Mouse (Mus musculus): ENCODE results near the gene Ap4s1. TPM values are rescaled to one million over a fixed set of nuclear protein-coding genes. Genes with fewer than 3 reads are reported as not detected.

The Ap4s1 gene
- polyA plus RNA-seq, 1 experiment from 2014 or later, result 27.7 TPM

- Histone ChIP-seq H3K4me3 (replicated peaks) (no peak overlapping the region), H3K4me1 (peaks cover 22% of the 10 kb centered on the region), H3K9me3 (no peaks in the 10 kb centered on the region), H3K27me3 (replicated peaks) (no peaks in the 10 kb centered on the region), H3K9ac (no peak overlapping the region), H3K4me2 (no peak overlapping the region), H3K27ac (no peak overlapping the region), H3K36me3 (no peaks in the 10 kb centered on the region)
- no peak for ATAC-seq (ENCODE audit: insufficient read depth, low FRiP score, low read depth)
- WGBS, result 60% methylated on average over 1 of the region's 1 CpGs
Measured at GRCm38 (mm10) chr12:51736807-51737206, 46.0 kb downstream of the Ap4s1 start.

GRCm38 (mm10) chr12:51741690-51742089, 50.9 kb downstream of the Ap4s1 start:
- no peak overlapping the region for H3K27ac ChIP-seq
- WGBS, result 87% methylated on average over 6 of the region's 6 CpGs
- no peak overlapping the region for H3K9ac ChIP-seq
- H3K4me2 ChIP-seq, result no peak overlapping the region
- no peaks in the 10 kb centered on the region for H3K4me1 ChIP-seq
- H3K4me3 ChIP-seq (replicated peaks), result no peak overlapping the region
- peaks cover 24% of the 10 kb centered on the region for H3K36me3 ChIP-seq
- H3K9me3 ChIP-seq, result no peaks in the 10 kb centered on the region
- H3K27me3 ChIP-seq (replicated peaks), result no peaks in the 10 kb centered on the region
- no peak for ATAC-seq (ENCODE audit: insufficient read depth, low FRiP score, low read depth)

- H3K27me3 ChIP-seq (replicated peaks), result no peaks in the 10 kb centered on the region
- H3K9ac ChIP-seq, result no peak overlapping the region
- H3K4me3 ChIP-seq (replicated peaks), result no peak overlapping the region
- no peak for ATAC-seq (ENCODE audit: insufficient read depth, low FRiP score, low read depth)
- no peaks in the 10 kb centered on the region for H3K4me1 ChIP-seq
- peaks cover 32% of the 10 kb centered on the region for H3K36me3 ChIP-seq
- H3K27ac ChIP-seq, result no peak overlapping the region
- no peaks in the 10 kb centered on the region for H3K9me3 ChIP-seq
- WGBS, result 60% methylated on average over 6 of the region's 6 CpGs
- no peak overlapping the region for H3K4me2 ChIP-seq
Measured at GRCm38 (mm10) chr12:51744957-51745356, 54.1 kb downstream of the Ap4s1 start.

- Histone ChIP-seq H3K27me3 (replicated peaks) (no peaks in the 10 kb centered on the region), H3K4me1 (no peaks in the 10 kb centered on the region), H3K27ac (no peak overlapping the region), H3K9me3 (no peaks in the 10 kb centered on the region), H3K36me3 (peaks cover 46% of the 10 kb centered on the region), H3K4me3 (replicated peaks) (no peak overlapping the region), H3K9ac (no peak overlapping the region), H3K4me2 (no peak overlapping the region)
- 81% methylated on average over 2 of the region's 2 CpGs for WGBS
- no peak for ATAC-seq (ENCODE audit: insufficient read depth, low FRiP score, low read depth)
Measured at GRCm38 (mm10) chr12:51747348-51747747, 56.5 kb downstream of the Ap4s1 start.

- Histone ChIP-seq H3K9ac (no peak overlapping the region), H3K4me3 (replicated peaks) (no peak overlapping the region), H3K4me1 (no peaks in the 10 kb centered on the region), H3K27me3 (replicated peaks) (no peaks in the 10 kb centered on the region), H3K4me2 (no peak overlapping the region), H3K27ac (no peak overlapping the region), H3K36me3 (peaks cover 54% of the 10 kb centered on the region), H3K9me3 (no peaks in the 10 kb centered on the region)
- ATAC-seq (ENCODE audit: insufficient read depth, low FRiP score, low read depth), result no peak
- 93% methylated on average over 12 of the region's 12 CpGs for WGBS
Measured at GRCm38 (mm10) chr12:51755938-51756598, 65.2 kb downstream of the Ap4s1 start.

- Histone ChIP-seq H3K9me3 (no peaks in the 10 kb centered on the region), H3K4me1 (no peaks in the 10 kb centered on the region), H3K4me3 (replicated peaks) (no peak overlapping the region), H3K4me2 (no peak overlapping the region), H3K27me3 (replicated peaks) (no peaks in the 10 kb centered on the region), H3K27ac (no peak overlapping the region), H3K9ac (no peak overlapping the region), H3K36me3 (peaks cover 50% of the 10 kb centered on the region)
- ATAC-seq (ENCODE audit: insufficient read depth, low FRiP score, low read depth), result no peak
Measured at GRCm38 (mm10) chr12:51756599-51756961, 65.7 kb downstream of the Ap4s1 start.

GRCm38 (mm10) chr12:51759374-51759773, 68.5 kb downstream of the Ap4s1 start:
- Histone ChIP-seq H3K9ac (no peak overlapping the region), H3K4me3 (replicated peaks) (no peak overlapping the region), H3K27ac (no peak overlapping the region), H3K36me3 (peaks cover 54% of the 10 kb centered on the region), H3K4me1 (no peaks in the 10 kb centered on the region), H3K27me3 (replicated peaks) (no peaks in the 10 kb centered on the region), H3K9me3 (no peaks in the 10 kb centered on the region), H3K4me2 (no peak overlapping the region)
- 93% methylated on average over 3 of the region's 3 CpGs for WGBS
- ATAC-seq (ENCODE audit: insufficient read depth, low FRiP score, low read depth), result no peak

GRCm38 (mm10) chr12:51767454-51767853, 76.6 kb downstream of the Ap4s1 start:
- no peaks in the 10 kb centered on the region for H3K27me3 ChIP-seq (replicated peaks)
- H3K4me1 ChIP-seq, result no peaks in the 10 kb centered on the region
- no peaks in the 10 kb centered on the region for H3K9me3 ChIP-seq
- no peak overlapping the region for H3K27ac ChIP-seq
- peaks cover 39% of the 10 kb centered on the region for H3K36me3 ChIP-seq
- no peak overlapping the region for H3K4me2 ChIP-seq
- peak; percentile 78; the same call in 1 of the 2 replicates for ATAC-seq (ENCODE audit: insufficient read depth, low FRiP score, low read depth)
- no peak overlapping the region for H3K4me3 ChIP-seq (replicated peaks)
- H3K9ac ChIP-seq, result no peak overlapping the region
- 72% methylated on average over 4 of the region's 4 CpGs for WGBS

GRCm38 (mm10) chr12:51768702-51769101, 77.9 kb downstream of the Ap4s1 start:
- H3K4me3 ChIP-seq (replicated peaks), result no peak overlapping the region
- H3K9ac ChIP-seq, result no peak overlapping the region
- peaks cover 29% of the 10 kb centered on the region for H3K36me3 ChIP-seq
- H3K4me2 ChIP-seq, result no peak overlapping the region
- H3K4me1 ChIP-seq, result no peaks in the 10 kb centered on the region
- WGBS, result 92% methylated on average over 15 of the region's 15 CpGs
- no peaks in the 10 kb centered on the region for H3K9me3 ChIP-seq
- no peak overlapping the region for H3K27ac ChIP-seq
- H3K27me3 ChIP-seq (replicated peaks), result no peaks in the 10 kb centered on the region
- ATAC-seq (ENCODE audit: insufficient read depth, low FRiP score, low read depth), result no peak

- H3K9me3 ChIP-seq, result no peaks in the 10 kb centered on the region
- no peak overlapping the region for H3K9ac ChIP-seq
- H3K4me3 ChIP-seq (replicated peaks), result no peak overlapping the region
- H3K4me2 ChIP-seq, result no peak overlapping the region
- peaks cover 42% of the 10 kb centered on the region for H3K36me3 ChIP-seq
- 94% methylated on average over 7 of the region's 7 CpGs for WGBS
- ATAC-seq (ENCODE audit: insufficient read depth, low FRiP score, low read depth), result no peak
- H3K27me3 ChIP-seq (replicated peaks), result no peaks in the 10 kb centered on the region
- no peaks in the 10 kb centered on the region for H3K4me1 ChIP-seq
- H3K27ac ChIP-seq, result no peak overlapping the region
Measured at GRCm38 (mm10) chr12:51784842-51785241, 94.0 kb downstream of the Ap4s1 start.

Other genes with a start within 250 kb of the Ap4s1 start
- 2.4 and 3.3 TPM in 2 replicates for gene Coch, start 97.7 kb upstream of the Ap4s1 start, polyA plus RNA-seq (2015; fragmentation: Nextera tagmentation; extraction: Ambion mirVana)
- gene Strn3, start 864 bp downstream of the Ap4s1 start, polyA plus RNA-seq (2015; fragmentation: Nextera tagmentation; extraction: Ambion mirVana), result 38.9 and 40.6 TPM in 2 replicates
- gene Hectd1, start 138.5 kb downstream of the Ap4s1 start, polyA plus RNA-seq (2015; fragmentation: Nextera tagmentation; extraction: Ambion mirVana), result 38.3 and 40.7 TPM in 2 replicates

Data from stomach, embryonic 15.5 days (tissue).